Mouse (Mus musculus): Measurements from ENCODE around the gene Zfp108.
"Not testable (repeated sequence)": the region's sequence is repeated elsewhere in the genome, so short reads cannot be mapped to it uniquely, and the experiment has no call there.

Gene Zfp108

DNA sequence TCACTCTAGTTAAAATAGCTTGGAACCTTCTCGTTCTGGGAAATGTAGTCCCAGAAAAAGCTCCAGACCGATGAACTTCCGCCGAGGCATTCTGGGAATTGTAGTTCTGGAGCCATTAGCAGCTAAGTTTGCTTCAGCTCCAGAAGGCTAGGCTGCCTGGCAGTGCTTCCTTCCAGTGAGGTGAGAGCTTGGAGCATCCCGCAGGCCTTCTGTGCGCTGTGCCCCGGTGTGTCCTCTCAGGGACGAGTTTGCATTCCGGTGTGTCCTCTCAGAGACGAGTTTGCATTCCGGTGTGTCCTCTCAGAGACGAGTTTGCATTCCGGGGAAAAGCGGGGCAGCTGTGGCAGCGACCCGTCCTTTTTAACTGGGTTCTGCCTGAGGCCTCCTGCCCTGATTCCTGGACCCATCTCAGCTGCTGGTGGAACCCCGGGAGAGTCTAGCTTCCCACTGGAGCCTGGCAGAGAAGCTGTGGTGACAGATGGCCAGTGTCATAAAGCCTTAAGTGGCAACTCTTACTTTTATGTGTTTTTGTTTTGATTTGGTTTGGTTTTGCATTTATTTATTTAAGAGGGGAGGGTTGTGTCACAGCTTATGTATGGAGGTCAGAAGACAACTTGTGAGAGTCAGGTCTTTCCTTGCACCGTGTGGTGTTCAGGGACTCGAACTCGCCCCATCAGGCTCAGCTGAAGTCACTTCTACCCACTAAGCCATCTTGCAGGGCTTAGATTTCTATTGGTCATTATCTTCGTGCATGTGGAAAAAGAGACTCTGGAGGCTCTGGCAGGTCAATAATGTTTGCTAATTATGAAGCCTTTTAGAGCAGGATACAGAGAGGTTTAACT, at the start of gene Zfp108:
Gene Zfp108, plus strand, starts transcription at position 162 of the 842 bp plus-strand sequence.
- DNase-seq (ENCODE audit: low read depth): peak; percentile 55

DNA sequence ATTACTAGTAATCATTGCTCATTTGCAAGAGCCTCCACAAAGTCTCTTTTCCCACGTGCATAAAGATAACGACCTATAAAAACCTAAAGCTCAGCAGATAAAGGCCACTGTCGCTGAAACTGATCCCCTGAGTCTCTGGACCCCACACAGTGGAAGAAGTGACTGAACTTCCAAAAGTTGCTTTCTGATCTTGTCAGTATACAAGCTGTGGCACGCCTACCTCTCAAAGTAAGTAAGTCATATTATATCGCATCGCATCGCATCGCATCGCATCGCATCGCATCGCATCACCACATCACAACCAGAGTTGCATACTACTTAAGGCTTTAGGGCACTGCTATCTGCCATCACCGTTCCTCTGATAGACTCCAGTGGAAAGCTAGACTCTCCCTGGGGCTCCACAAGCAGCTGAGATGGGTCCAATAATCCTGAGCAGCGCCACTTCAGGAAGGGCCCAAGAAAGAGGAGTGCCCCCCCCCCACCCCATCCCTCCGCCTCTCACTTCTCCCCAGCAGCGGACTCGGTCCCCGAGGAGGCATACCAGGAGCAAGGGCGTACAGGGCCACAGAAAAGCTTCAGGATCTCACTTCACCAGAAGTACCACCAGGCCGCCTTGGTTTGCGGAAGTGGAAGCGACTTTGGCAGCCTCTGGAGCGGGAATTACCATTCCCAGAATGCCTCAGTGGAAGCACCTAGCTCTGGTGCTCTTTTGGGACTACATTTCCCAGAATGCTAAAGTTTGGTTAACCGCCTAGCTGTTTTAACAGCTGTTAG, 46.9 kb upstream of the Zfp108 start:
- DNase-seq (ENCODE audit: low read depth): peak; percentile 2

DNA sequence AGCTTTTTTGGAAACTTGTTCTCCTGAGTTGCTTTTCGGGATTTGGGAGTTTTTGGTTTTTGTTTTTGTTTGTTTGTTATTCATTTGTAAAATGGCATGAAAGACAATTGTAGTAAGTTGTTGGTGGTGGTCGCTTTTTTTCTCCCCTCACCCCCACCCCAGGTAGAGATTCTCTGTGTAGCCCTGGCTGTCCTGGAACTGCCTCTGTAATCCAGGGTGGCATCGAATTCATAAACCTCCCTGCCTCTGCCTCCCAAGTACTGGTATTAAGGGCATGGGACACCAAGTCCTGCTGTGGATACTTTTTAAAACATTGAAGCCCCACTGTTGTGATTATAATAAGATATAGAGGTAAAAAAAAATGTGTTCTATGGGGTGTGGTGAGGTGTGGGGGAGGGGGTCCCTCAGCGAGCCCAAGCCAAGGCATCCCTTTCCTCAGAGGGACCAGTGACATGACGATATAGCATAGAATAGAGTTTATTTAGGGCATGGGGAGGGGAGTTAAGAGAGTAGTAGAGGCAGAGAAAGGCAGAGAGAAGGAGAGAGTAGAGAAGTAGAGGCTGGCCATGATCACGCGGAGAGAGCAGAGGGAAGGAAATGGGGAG, 46.2 kb upstream of the Zfp108 start:
- DNase-seq (ENCODE audit: low read depth): no peak

DNA sequence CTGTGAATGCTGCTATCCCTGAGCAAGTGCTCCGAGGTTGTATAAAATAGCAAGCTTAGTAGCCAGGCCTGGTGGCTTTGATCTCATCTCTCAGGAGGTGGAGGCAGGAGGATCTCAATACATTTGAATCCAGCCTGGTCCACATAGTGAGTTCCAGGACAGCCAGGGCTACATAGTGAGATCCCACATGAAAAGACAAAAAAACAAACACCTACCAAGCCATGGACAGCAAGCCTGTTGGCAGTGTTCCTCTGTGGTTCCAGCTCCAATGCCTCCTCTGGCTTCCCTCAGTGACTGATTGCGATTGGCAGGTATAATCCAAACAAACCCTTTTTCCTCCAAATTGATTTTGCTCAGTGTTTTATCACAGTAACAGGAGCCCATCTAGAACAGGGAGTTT, 44.3 kb upstream of the Zfp108 start:
- no peak for DNase-seq (ENCODE audit: low read depth)

DNA sequence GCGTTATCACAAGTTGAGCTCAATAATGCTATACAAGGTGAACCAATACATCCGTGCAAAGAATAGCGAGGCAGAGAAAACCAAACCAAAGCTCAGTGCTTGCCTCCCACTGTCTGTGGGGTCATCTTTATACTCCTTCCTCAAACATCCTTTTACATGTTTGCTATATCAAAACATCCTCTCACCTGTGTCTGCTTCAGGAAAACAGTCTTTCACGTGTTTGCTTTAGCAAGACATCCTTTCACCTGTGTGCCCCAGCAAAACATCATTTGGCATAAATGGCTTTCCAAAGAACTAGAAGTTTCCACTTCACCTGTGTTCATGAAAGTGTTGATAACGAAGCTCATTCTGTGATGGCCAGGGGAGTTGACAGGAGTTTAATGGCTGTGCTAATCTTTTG, 43.3 kb upstream of the Zfp108 start, which contains the start of gene Zfp111:
Gene Zfp111, minus strand, starts transcription at position 101 of the 400 bp plus-strand sequence.
- no peak for DNase-seq (ENCODE audit: low read depth)

DNA sequence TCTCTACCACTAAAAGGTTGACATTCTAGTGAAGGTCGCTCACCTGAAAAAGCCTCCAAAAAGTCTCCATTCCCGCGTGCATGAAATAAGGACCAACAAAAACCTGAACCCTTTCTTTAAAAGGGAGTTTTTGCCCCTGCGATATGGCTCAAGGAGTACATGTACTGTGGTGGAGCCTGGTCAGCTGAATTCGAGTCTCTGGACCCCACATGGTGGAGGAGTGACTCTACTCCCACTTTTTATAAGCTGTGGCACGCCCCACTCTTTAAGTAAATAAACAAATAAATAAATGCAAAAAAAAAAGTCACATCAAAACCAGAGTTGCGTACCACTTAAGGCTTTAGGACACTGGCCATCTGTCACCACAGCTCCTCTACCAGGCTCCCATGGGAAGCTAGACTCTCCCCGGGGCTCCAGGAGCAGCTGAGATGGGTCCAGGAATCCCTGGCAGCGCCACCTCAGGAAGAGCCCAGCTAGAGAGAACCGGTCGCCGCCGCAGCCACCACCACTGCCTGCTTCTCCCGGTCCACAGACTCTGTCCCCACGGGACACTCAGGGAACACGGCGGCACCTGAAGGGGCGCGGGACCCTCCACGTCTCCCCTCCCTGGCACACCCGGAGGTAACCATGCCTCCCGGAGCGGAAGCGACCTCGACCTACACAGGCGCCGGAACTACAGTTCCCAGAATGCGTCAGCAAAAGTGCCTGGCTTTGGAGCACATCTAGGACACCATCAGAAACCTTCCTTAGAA, 17.4 kb upstream of the Zfp108 start, which contains the start of gene Zfp109:
Gene Zfp109, minus strand, starts transcription at position 521 of the 752 bp plus-strand sequence.
- DNase-seq (ENCODE audit: low read depth): peak; percentile 51

DNA sequence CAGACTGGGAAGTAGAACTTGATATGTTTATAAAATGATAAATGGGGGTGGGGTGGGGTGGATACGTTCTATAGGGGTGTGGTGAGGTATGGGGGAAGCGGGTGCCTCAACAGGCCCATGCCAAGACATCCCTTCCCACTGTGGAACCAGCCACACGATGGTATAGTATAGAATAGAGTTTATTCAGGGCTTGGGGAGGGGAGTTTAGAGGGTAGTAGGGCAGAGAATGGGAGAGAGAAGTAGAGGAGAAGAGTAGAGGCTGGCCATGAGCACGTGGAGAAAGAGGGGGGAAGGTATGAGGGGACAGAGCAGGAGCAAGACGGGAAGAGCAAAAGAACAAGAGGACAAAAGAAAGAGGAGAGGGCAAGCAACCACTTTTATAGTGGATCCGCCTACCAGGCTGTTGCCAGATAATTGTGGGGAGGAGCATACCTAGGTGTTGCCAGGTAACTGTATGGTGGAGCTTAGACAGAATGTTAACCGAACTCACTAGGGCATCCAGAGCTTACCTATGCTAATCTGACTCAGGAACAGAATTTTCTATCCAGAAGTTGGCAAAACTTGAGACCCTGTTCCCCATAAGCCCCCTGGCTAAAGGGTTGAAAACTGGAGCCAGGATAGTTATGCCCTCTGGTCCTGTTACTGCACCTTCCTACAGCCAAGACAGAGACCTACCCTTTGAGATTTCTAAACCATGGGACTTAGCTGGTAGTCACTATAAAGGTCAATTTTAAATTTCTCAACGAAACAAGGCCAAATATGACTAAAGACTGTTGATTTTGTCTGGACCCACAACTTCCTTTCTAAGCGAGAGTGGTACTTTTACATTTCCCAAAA, 597 bp upstream of the Zfp108 start:
- DNase-seq (ENCODE audit: low read depth): no peak

DNA sequence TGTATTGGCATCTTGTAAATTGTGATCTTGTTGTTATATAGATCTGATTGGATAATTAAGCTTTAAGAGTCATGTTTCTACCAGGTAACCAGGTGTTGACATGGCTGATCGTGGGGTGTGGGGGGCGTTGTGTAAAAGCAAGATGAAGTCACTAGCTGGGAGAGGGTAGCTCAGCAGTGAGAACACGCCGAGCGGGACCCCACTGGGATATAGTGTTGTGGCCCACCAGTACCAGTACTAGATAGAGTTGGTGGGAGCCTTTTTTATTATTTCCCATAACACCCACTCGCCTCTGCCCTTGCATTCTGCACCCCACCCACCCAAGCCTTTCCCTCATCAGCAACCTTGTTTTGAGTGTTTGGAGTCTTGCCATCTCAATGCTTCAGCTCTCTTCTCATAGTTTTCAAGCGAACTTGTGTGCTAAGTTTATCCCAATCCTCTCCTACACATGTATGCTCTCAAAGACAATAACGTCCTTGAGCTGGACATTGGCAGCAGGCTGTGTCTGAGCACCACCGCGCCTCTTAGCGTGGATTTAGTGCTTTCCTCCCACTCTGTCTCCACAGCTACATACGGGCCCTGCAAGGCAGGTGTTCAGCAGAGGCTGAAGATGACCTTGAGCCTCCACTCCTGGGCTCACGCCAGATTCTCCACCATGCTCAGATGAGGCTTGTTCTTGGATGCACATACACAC, 4.9 kb downstream of the Zfp108 start:
- DNase-seq (ENCODE audit: low read depth): no peak

DNA sequence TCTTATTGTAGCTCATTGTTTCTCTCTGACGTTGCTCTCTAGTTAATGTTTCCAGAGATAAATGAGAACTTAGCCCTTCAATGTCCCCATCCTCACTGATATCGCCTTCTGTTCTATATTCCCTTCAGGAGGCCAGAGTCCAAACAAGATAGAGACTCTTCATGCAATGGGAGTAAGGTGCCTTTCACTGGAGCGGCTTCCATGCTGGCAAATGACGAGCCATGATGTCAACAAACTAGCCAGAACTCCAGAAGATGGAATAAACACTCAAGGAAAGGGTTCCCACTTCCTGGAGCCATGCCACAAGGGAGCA, 5.4 kb downstream of the Zfp108 start:
- DNase-seq (ENCODE audit: low read depth): no peak

DNA sequence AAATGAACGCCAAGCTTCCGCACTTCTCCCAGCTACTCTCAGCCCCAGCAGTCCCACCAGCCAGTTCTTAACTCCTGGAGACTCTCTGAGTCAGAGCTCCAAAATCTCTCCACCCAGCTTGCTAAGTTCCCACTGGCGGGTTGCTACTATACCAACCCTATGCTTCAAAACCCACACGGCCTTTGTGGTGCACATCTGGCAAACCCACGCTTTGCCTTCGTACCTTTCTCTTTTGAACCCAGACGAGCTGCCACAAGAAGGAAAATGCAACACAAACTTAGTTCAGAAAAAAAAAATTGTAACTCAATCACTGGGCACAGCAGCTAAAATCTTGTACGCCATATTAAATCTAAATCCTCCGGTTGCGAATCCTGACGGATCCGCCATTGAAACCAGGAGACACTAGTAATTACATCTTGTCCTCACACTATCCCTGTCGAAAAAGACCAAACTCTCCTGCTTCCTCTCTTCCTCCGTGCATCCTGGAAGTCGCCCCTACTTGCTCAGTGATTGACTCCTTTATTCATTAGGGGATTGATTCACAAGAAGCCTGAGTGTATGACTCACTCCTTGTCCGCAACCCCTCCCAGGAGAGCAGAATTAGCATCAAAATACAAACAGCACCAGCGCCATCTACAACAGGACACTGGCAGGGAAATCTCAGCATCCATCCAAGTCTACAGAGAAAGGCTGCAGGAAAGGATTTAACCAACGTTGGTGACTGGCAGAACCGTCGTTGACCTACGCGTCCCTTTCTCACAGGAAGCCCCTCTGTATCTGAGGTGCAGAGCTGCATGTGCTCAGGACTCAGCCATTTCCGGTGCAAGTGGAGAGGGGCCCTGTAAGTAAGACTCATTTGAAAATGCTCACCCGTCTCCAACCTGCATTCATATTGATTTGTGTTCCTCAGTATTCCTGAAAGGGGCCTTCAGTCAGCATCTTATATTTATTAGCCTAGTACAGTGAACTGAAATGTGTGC, 13.9 kb downstream of the Zfp108 start:
- peak; percentile 36 for DNase-seq (ENCODE audit: low read depth)

DNA sequence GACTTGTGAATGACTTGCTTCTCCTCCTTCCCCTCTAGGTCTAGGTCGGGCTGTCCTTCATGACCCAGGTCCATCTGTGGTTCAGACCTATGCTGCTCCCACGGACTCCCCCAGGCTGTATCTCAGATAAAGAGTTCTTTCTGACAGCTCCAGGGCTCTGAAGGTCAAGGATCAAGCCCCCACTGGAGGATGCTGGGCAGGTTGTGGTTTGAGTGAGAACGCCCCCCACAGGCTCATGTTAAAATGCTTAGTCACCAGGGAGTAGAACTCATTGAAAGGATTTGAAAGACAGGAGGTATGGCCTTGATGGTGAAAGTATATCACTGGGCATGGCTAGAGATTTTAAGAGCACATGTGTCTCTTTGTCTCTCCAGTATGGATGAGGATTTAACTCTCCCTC, 14.7 kb downstream of the Zfp108 start:
- DNase-seq (ENCODE audit: low read depth): peak; percentile 7

DNA sequence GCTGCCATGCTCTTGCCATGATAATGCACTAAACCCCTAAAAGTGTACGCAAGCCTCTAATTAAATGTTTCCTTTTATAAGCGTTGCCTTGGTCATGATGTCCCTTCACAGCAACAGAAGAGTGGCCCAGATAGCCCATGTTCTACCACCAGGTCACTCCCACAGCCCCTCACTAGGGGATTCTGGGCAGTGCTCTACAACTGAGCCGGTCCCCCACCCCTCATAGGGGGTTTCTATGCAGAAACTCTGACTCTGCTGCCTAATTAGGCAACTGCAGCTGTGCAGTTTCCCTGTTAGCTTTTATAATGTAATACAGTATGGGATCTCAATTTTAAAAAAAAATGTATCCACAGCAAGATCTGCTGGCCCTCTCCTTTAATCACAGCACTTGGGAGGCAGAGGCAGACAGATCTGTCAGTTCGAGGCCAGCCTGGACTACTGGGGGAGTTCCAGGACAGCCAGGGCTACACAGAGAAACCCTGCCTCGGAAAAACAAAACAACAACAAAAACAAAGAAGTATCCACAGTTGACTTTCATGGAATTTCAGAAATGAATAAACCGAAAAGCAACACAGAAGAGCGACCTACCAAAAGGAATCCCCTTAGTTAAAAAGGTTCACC, 15.2 kb downstream of the Zfp108 start:
- DNase-seq (ENCODE audit: low read depth): no peak

DNA sequence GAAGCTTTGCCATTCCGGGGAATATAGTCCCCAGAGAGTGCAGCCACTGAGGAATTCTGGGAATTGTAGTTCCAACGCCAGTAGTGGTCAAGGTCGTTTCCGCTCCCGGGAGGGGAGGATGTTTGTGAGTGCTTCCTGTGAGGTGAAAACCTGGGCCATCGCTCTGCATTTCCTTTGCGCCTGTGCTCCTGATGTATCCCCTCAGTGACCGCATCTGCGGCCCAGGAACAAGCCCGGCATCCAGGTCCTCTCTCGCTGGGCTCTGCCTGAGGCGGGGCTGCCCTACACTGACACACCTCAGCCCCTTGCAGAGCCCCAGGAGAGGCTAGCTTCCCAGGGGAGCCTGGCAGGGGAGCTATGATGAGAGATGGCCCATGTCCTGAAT, 15.7 kb downstream of the Zfp108 start, which contains the start of gene Zfp93:
Gene Zfp93, plus strand, starts transcription at position 133 of the 385 bp plus-strand sequence.
- peak; percentile 59 for DNase-seq (ENCODE audit: low read depth)

DNA sequence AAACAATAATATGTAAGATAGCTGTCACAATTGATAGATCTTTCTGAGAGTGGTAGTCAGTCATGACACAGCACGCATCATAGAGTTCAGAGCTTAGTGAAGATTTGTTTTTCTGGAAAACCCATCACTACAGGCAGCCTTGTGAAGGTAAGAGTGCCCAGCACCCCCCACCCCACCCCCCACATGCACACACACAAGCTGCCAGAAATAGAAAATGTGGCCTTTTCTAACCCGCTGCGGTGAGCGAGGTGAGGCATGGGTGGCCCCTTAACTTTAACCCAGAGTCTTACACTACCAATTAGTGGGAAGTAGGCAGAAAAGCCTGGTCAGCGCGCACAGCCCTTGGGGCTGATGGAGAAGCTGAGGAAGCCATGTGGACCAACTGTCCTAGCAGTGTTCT, 16.6 kb downstream of the Zfp108 start:
- no peak for DNase-seq (ENCODE audit: low read depth)

DNA sequence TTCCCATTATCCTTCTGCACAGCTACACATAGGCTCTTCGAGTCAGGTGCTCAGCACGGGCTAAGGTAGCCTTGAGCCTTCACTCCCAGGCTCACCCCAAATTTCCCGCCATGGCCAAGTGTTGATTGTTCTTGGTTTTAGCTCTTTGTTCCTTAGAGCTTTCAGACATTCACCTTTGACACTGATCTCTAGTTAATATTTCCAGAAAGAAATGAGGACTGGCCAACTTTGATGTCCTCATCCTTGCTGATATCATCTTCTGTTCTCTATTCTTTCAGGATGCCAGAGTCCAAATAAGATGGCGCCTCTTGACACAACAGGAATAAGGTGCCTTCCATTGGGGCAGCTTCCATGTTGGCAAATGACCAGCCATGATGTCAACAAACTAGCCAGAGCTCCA, 19.9 kb downstream of the Zfp108 start:
- no peak for DNase-seq (ENCODE audit: low read depth)

DNA sequence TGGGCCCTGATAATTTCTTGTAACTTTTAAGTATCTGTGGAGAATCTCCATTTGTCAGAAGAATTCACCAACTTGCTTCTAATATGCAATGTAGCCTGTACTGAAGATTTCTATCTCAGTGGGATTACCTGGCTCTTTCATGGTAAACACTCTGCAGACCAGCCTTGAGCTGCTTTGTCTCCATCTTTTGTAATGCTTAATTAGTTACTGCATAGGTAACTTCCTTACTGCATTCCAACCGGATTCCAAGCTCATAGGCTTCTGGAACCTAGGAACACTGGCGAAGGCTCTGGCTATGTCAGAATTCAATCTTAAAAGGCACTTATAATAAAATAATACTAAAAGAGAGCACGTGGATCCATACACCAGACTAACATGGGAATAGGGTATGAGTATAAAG, 24.2 kb downstream of the Zfp108 start:
- not testable (repeated sequence) for DNase-seq (ENCODE audit: low read depth)

DNA sequence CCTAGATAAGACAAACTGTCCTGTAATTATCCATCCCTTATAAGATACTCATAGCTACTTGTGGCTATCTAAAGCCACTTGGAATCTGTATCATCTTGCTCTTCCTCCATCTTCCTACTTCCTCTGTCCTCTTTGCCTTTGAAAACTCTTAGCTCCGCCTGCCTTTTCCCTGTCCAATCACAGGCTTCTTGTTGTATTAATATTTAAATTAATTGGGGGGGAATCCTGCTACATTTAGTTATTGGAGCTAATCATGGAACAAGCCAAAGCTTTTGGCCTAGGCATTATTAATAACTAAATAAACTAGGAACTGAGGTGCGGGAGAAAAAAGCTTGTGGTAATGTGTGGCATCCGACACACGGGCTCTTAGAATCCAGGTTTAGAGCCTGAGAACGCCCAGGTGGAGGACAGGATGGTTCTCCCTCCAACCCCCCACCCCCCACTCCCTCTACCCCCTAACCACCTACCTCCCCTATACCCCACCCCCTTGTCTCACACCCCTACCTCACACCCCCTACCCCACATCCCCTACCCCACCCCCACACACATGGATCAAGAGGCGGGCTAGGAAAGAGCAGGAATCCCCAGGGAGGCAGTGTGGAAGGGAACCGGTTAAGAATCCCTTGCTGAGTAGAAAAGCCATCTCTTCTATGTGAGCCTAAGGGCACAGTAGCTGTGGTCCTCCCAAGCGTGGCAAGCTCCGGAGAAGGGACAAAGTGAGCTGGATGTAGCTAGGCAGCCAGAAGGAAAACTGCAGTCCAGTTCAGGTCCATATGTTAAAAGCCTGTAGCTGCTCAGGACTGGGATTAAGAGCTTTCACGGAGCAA, 25.6 kb downstream of the Zfp108 start:
- no peak for DNase-seq (ENCODE audit: low read depth)

DNA sequence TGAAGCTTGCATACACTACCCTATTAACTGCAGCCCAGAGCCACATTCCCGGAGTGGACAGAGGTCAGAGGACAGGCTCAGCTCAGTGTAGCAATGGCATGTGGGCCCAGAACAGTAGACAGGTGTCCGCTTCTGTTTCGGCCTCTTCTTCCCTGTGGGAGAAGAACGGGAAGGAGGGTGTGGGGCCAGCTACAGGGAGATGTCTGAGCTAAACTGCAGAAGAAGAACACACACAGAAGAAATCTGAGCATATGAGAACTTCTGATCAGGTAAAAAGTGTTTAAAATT, 26.2 kb downstream of the Zfp108 start:
- DNase-seq (ENCODE audit: low read depth): no peak
